Mouse (Mus musculus): Measurements from ENCODE around the gene Tmprss4. TPM values are rescaled to one million over a fixed set of nuclear protein-coding genes. Genes with fewer than 3 reads are reported as not detected.

Gene Tmprss4
- total RNA-seq, 2 experiments from 2014 or later: not detected

DNA sequence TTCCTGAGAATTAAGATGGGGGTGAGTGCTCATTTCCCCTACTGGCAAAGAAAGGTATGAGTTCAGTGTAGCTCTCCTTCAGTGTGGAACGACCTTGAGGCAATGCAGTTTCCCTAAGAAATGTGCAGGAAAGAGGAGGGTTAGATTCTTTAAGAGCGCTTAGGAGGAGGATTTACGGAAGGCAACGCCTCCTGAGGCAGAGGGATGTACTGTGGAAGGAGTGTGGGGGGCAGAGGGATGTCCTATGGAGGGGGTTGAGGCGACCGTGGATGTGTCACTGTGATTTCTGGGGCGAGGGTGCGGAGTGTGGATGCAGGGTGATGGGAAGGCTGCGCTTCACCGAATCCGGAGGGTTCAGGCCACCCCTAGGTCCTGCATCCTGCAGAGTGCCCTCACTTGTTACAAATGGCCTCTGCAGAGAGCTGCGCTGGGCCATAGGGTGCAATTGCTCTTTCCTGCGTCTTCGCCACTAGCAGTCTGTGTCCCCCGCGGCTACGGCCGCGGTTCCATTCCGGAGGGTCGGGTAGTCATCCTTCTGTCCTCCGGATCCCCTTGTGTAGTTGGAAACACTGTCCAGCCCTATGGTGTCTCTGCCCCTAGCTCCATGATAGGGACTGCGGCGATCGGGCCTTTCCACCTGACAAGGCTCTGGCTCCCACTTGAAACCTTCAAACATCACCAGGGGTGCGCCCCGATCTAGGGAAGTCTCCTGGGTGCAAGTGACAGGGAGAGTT, 58.2 kb downstream of the Tmprss4 start:
- Histone ChIP-seq H3K4me3 (peak overlapping the region; percentile 59), H3K27ac (peak overlapping the region; percentile 48)
- intact Hi-C loops (cut with DNase I): loop anchor here (1.0 to 2.0 kb wide), 2 partner anchors 24 to 121 kb away; no protein-coding TSS in a partner anchor

DNA sequence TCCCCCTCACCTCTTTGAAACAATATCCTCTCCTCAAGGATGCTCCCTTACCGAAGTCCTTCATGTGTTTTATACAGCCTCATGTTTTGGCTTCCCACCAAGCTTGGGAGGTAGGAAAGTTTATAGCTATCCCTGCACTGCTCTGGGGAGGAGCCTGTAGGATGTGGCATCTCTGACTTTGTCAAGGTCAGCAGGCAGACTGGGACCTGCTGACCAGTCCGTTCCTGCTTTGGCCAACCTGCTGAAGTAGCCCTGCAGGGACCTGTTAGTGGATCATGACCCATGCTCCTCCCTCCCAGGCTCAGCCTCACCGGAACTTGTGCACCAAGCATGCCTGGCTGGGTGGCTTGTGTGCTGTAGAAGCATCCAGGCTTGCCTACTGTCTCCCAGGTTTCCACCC, 61.2 kb downstream of the Tmprss4 start:
- no peak for TF ChIP-seq CTCF (IDR thresholded peaks at IDR 0.05)
- intact Hi-C loops (cut with DNase I): no loop called here
- peak; percentile 75 for DNase-seq
- peak overlapping the region; percentile 94 for H3K27ac ChIP-seq
- H3K4me3 ChIP-seq: peak overlapping the region; percentile 78

More for the DNA sequence above, 58.2 kb downstream of the Tmprss4 start:
- no peak for TF ChIP-seq CTCF (IDR thresholded peaks at IDR 0.05)
- DNase-seq: no peak

GRCm38 (mm10) chr9:45140945-45141344, 62.9 kb downstream of the Tmprss4 start:
- no peak for DNase-seq
- intact Hi-C loops (cut with DNase I): no loop called here
- Histone ChIP-seq H3K27ac (peak overlapping the region; percentile 94), H3K4me3 (peak overlapping the region; percentile 78)
- no peak for TF ChIP-seq CTCF (IDR thresholded peaks at IDR 0.05)

DNA sequence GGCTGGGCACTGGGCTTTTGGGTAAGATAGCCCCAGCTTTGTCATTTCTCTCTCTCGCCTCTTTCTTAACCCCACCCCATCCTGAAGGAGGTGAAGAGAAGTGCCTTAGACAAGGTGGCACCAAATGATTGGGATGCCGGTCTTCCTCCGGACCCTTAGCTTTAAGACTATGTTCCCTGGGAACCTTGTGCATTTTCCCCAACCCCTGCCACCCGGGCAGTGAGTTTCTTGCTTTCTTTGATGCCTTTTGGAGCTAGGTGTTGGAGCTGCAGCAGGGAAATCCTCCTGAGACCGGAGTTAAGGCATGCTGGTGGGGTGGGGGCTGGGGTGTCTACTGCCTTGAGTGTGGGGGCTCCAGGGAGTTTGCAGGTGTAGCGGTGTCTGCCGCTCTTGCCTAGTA, 64.8 kb downstream of the Tmprss4 start:
- intact Hi-C loops (cut with DNase I): no loop called here
- H3K27ac ChIP-seq: peak overlapping the region; percentile 94
- DNase-seq: no peak
- TF ChIP-seq CTCF (IDR thresholded peaks at IDR 0.05): no peak
- peak overlapping the region; percentile 78 for H3K4me3 ChIP-seq

DNA sequence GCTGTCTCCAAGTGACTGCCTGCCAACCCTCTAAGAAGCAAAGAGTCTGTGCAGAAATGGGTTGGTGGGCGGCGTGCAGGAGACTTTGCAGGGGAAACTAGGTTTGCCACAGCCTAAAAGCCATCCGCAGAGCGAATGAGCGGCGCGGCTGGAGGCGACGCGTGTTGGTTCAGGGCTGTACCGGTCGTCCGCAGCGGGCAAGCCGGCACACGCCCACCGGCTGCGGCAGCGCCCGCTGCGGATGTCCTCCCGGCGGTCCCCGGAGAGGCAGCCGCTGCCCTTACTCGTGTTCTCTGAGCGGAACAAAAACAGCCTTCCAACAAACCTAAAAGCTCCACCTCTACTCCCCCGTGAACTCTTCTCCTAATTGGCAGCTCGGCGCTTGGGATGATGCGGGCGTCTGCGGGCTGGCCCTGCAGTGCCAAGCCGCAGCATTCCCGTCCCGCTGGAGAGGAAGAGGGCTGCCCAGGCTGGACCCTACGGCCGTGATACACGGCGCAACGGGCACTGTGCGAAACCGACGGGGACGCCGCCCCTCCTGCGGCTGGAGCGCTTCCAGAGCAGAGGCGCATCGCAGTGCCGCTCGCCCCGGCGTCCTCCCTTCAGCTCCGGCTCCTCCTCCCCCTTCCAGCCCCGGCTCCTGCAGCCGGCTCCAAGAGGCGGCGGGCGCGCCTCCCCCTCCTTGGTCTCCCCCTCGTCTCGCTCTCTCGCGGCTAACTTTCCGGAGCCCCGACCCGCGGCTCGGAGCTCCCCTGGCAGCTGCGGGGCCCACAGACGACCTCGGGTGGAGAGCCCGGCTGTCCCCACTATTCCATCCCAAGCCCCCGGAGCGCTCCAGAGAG, 65.5 kb downstream of the Tmprss4 start, which contains the start of gene Scn4b:
Gene Scn4b (plus strand): TSS at position 205 of the 842 bp plus-strand sequence.
- peak; percentile 90 for DNase-seq
- Histone ChIP-seq H3K27ac (peak within 1 kb of the TSS; percentile 94), H3K4me3 (peak within 1 kb of the TSS; percentile 78)
- intact Hi-C loops (cut with DNase I): no loop called here
- no peak for TF ChIP-seq CTCF (IDR thresholded peaks at IDR 0.05)

GRCm38 (mm10) chr9:45136442-45137169, 67.3 kb downstream of the Tmprss4 start:
- intact Hi-C loops (cut with DNase I): no loop called here
- TF ChIP-seq CTCF (IDR thresholded peaks at IDR 0.05): no peak
- peak overlapping the region; percentile 94 for H3K27ac ChIP-seq
- peak overlapping the region; percentile 78 for H3K4me3 ChIP-seq
- peak; percentile 84 for DNase-seq

GRCm38 (mm10) chr9:45133484-45134310, 70.2 kb downstream of the Tmprss4 start:
- H3K27ac ChIP-seq: peak overlapping the region; percentile 94
- intact Hi-C loops (cut with DNase I): loop anchor here (1.0 to 5.0 kb wide), 2 partner anchors 12 to 111 kb away; no protein-coding TSS in a partner anchor
- TF ChIP-seq CTCF (IDR thresholded peaks at IDR 0.05): peak; percentile 83
- no peak overlapping the region for H3K4me3 ChIP-seq
- DNase-seq: peak; percentile 89

DNA sequence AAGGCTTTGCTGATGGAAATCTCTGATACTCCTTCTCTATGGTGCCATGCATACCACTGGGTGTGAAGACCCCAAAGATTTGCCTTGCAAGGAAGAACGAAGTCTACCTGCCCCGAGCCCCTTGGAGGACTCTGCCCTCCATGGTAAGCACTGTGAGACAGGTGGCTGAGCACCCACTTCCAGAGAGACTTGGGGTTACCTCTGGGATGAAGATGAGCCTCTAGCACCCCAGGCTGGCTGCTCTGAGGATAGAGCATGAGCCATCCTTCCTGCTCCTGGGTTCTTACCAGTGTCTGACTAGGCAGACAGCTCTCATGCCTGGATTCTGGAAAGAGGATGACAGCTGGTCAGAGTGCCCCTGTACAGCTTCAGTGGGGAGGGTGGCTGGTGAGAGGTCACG, 73.8 kb downstream of the Tmprss4 start:
- H3K4me3 ChIP-seq: no peak overlapping the region
- intact Hi-C loops (cut with DNase I): loop anchor here (5.0 kb wide), 1 partner anchor 108 kb away; no protein-coding TSS in a partner anchor
- no peak for DNase-seq
- no peak for TF ChIP-seq CTCF (IDR thresholded peaks at IDR 0.05)
- H3K27ac ChIP-seq: no peak overlapping the region

DNA sequence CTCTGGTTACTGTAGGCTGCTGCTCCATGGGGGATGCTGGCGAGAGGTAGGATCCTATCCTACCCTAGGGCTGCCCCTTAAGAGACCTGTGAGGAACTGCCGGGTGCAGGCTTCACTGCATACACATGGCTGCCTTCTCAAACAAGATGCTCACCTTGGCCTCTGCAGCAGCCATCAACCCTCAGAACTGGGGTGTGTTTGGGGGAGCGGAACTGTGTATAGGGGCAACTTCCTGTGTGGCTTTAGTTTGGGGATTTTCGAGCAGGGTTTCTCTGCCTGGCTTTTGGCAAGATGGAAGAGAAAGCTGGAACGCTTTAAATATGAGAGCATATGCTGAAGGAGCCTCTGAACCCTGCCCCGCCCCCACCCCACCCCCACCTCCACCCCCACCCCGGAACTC, 77.0 kb downstream of the Tmprss4 start:
- Histone ChIP-seq H3K4me3 (no peak overlapping the region), H3K27ac (no peak overlapping the region)
- TF ChIP-seq CTCF (IDR thresholded peaks at IDR 0.05): no peak
- no peak for DNase-seq
- intact Hi-C loops (cut with DNase I): no loop called here

GRCm38 (mm10) chr9:45125211-45125610, 78.7 kb downstream of the Tmprss4 start:
- Histone ChIP-seq H3K27ac (no peak overlapping the region), H3K4me3 (no peak overlapping the region)
- intact Hi-C loops (cut with DNase I): no loop called here
- TF ChIP-seq CTCF (IDR thresholded peaks at IDR 0.05): no peak
- DNase-seq: no peak

Other genes with a start within 250 kb of the Tmprss4 start
- 10 to 100 TPM; 40.7 to 48.2 TPM for gene Ube4a, start 238.5 kb downstream of the Tmprss4 start, total RNA-seq (2021)
- gene Cd3g, start 223.7 kb downstream of the Tmprss4 start, total RNA-seq (2021): not detected
- gene Cd3d, start 222.3 kb downstream of the Tmprss4 start, total RNA-seq (2021): not detected
- not detected for gene Cd3e, start 194.5 kb downstream of the Tmprss4 start, total RNA-seq (2021)
- gene Mpzl2, start 164.3 kb downstream of the Tmprss4 start, total RNA-seq (2021): under 1 TPM; 0.31 TPM
- 1 to 10 TPM; 1.7 to 2.0 TPM for gene Mpzl3, start 148.9 kb downstream of the Tmprss4 start, total RNA-seq (2021)
- gene Jaml, start 124.9 kb downstream of the Tmprss4 start, total RNA-seq (2021): under 1 TPM; 0.64 to 0.66 TPM
- gene Scn2b, start 86.3 kb downstream of the Tmprss4 start, total RNA-seq (2021): 1 to 10 TPM; 1.9 to 2.0 TPM
- 100 to 1,000 TPM; 201 to 246 TPM for gene Scn4b, start 65.7 kb downstream of the Tmprss4 start, total RNA-seq (2021)
- 1 to 10 TPM in 1 of 2 experiments, under 1 TPM in 1; 0.92 to 2.8 TPM for gene BC049352, start 22.1 kb downstream of the Tmprss4 start, total RNA-seq (2021)
- gene Il10ra, start 65.1 kb upstream of the Tmprss4 start, total RNA-seq (2021): under 1 TPM; 0.47 to 0.54 TPM
- gene Tmprss13, start 115.0 kb upstream of the Tmprss4 start, total RNA-seq (2021): under 1 TPM; 0.48 to 0.73 TPM
- gene Fxyd6, start 166.1 kb upstream of the Tmprss4 start, total RNA-seq (2021): 10 to 100 TPM; 26.7 to 84.7 TPM
- gene Fxyd2, start 195.6 kb upstream of the Tmprss4 start, total RNA-seq (2021): 1 to 10 TPM in 1 of 2 experiments, under 1 TPM in 1; 0.82 to 1.7 TPM
- not detected for gene Dscaml1, start 222.5 kb upstream of the Tmprss4 start, total RNA-seq (2021)

Data from gastrocnemius, adult 2 months (tissue).